Mouse (Mus musculus): ENCODE data around the gene Itgae.

- TF ChIP-seq CTCF (IDR thresholded peaks at IDR 0.05; ENCODE audit: extremely low read depth, insufficient read length, insufficient replicate concordance, low read depth, low read length) (no peak), POLR2A (IDR thresholded peaks at IDR 0.05; ENCODE audit: low read depth, low read length) (no peak)
These were observed 2.5 kb downstream of the Itgae start for GRCm38 (mm10) chr11:73092877-73093276.

Measured in small intestine, adult 2 months (tissue).